Mouse (Mus musculus): ENCODE measurements around the gene Smarcal1. TPM values are rescaled to one million over a fixed set of nuclear protein-coding genes. Genes with fewer than 3 reads are reported as not detected.

Gene Smarcal1
- polyA plus RNA-seq, 1 experiment from 2014 or later = 7.3 TPM

DNA sequence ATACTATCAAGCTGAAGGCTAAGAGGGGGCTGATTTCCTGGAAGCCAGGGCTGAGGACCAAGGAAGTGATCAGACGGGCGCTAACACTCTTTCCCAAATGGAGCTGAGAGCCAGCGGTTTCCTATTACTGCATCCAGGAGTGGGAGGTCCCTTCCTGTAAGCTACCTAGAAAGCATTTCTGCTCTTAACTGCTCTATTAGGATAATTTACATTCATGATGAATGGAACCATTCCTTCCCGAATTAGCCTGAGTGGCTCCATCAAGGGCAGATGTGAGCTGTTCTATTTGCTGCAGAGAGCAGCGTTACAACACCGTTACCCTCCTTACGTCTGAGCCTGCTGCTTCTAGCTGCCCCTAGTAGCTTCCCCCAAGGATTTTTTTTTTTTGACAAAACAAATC lies 9.0 kb upstream of the Smarcal1 start:
- Histone ChIP-seq H3K9ac (ENCODE audit: low read length) (no peak overlapping the region), H3K4me2 (replicated peaks; ENCODE audit: low read depth) (no peak overlapping the region), H3K4me3 (ENCODE audit: low read depth, low read length) (no peak overlapping the region), H3K9me3 (ENCODE audit: control insufficient read depth, low read length) (no peaks in the 10 kb centered on the region), H3K27ac (replicated peaks) (no peak overlapping the region), H3K4me1 (replicated peaks; ENCODE audit: control insufficient read depth, insufficient read depth) (no peaks in the 10 kb centered on the region), H3K36me3 (ENCODE audit: control insufficient read depth, insufficient read depth, low read length) (no peaks in the 10 kb centered on the region), H3K27me3 (ENCODE audit: control insufficient read depth, insufficient read depth, low read length) (no peaks in the 10 kb centered on the region)
- 52% methylated on average over 7 of the region's 7 CpGs for WGBS
- ATAC-seq (ENCODE audit: low FRiP score, low TSS enrichment) = no peak
- no peak for DNase-seq (ENCODE audit: low spot score)
- TF ChIP-seq EP300 (optimal IDR thresholded peaks at IDR 0.05) (no peak), CTCF (IDR thresholded peaks at IDR 0.05; ENCODE audit: low read depth) (no peak)

DNA sequence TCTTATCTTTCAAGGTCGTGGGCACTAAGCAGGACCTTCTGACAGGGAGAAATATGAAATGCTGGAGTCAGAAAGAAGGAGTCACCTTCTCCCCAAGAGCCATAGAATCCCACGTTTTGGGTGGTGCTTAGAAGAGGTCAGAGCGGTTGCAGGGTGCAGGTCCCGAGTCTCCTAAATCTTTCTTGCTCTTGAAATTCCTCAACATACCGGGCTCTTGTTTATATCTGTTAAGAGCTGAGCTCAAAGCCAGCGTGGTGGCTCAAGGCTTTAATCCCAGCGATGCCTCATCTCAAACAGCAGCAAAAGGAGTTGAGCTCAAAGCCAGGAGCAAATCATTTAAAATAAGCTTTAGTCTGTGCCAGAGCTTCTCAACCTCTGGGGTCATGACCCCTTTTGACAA lies 8.4 kb upstream of the Smarcal1 start:
- no peak for TF ChIP-seq EP300 (optimal IDR thresholded peaks at IDR 0.05)
- TF ChIP-seq CTCF (IDR thresholded peaks at IDR 0.05; ENCODE audit: low read depth) = no peak
- H3K36me3 ChIP-seq (ENCODE audit: control insufficient read depth, insufficient read depth, low read length) = no peaks in the 10 kb centered on the region
- no peaks in the 10 kb centered on the region for H3K4me1 ChIP-seq (replicated peaks; ENCODE audit: control insufficient read depth, insufficient read depth)
- no peaks in the 10 kb centered on the region for H3K27me3 ChIP-seq (ENCODE audit: control insufficient read depth, insufficient read depth, low read length)
- no peak for DNase-seq (ENCODE audit: low spot score)
- WGBS = 32% methylated on average over 7 of the region's 7 CpGs
- ATAC-seq (ENCODE audit: low FRiP score, low TSS enrichment) = no peak
- no peak overlapping the region for H3K9ac ChIP-seq (ENCODE audit: low read length)
- no peak overlapping the region for H3K4me2 ChIP-seq (replicated peaks; ENCODE audit: low read depth)
- H3K4me3 ChIP-seq (ENCODE audit: low read depth, low read length) = no peak overlapping the region
- H3K9me3 ChIP-seq (ENCODE audit: control insufficient read depth, low read length) = no peaks in the 10 kb centered on the region
- H3K27ac ChIP-seq (replicated peaks) = no peak overlapping the region

DNA sequence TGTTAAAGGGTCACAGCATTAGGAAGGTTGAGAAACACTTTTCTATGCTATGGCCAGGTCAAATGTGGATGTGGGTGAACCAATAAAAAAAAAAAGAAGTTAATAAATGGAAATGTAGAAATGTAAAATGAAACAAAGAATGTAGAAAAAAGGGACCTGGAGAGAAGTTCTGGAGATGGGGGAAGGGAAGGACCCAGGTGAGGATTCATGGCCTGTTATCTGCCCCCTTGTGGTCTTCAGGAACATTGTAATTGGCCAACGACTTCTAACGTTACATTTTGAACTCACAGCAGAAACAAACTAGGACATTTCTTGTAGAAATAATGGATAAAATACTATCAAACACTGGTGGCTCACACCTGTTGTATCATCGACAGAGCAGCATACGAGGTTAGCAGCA lies 7.9 kb upstream of the Smarcal1 start:
- DNase-seq (ENCODE audit: low spot score) (no peak), ATAC-seq (ENCODE audit: low FRiP score, low TSS enrichment) (no peak)
- H3K4me1 ChIP-seq (replicated peaks; ENCODE audit: control insufficient read depth, insufficient read depth) = no peaks in the 10 kb centered on the region
- 52% methylated on average over 4 of the region's 4 CpGs for WGBS
- TF ChIP-seq EP300 (optimal IDR thresholded peaks at IDR 0.05) = no peak
- peak; percentile 64 for TF ChIP-seq CTCF (IDR thresholded peaks at IDR 0.05; ENCODE audit: low read depth)
- H3K4me3 ChIP-seq (ENCODE audit: low read depth, low read length) = no peak overlapping the region
- H3K27me3 ChIP-seq (ENCODE audit: control insufficient read depth, insufficient read depth, low read length) = no peaks in the 10 kb centered on the region
- H3K9ac ChIP-seq (ENCODE audit: low read length) = no peak overlapping the region
- H3K9me3 ChIP-seq (ENCODE audit: control insufficient read depth, low read length) = no peaks in the 10 kb centered on the region
- H3K27ac ChIP-seq (replicated peaks) = no peak overlapping the region
- no peaks in the 10 kb centered on the region for H3K36me3 ChIP-seq (ENCODE audit: control insufficient read depth, insufficient read depth, low read length)
- H3K4me2 ChIP-seq (replicated peaks; ENCODE audit: low read depth) = no peak overlapping the region

DNA sequence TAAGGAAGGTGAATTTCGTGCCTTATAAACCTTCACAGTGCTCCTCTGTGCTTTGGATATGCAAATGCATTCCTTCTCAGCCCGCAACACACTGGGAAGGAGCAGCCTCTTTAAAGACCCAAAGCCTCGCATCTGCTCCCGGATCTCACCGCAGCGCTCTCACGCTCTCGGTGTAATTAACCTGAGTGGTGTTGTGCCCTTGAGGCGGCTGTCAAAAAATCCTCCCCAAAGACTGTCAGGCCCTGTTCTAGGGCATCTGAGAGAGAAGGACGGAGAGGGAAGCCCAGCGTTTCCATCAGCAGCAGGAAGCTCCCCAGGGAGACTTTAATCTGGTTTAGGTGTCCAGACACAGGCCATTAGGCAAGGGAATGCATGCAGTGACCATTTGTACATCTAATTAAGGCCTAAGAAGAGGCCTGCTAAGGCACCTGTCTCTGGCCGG lies 5.5 kb upstream of the Smarcal1 start:
- ATAC-seq (ENCODE audit: low FRiP score, low TSS enrichment) (no peak), DNase-seq (ENCODE audit: low spot score) (no peak)
- 20% methylated on average over 12 of the region's 12 CpGs for WGBS
- Histone ChIP-seq H3K27me3 (ENCODE audit: control insufficient read depth, insufficient read depth, low read length) (no peaks in the 10 kb centered on the region), H3K4me3 (ENCODE audit: low read depth, low read length) (no peak overlapping the region), H3K27ac (replicated peaks) (no peak overlapping the region), H3K36me3 (ENCODE audit: control insufficient read depth, insufficient read depth, low read length) (no peaks in the 10 kb centered on the region), H3K4me2 (replicated peaks; ENCODE audit: low read depth) (no peak overlapping the region), H3K4me1 (replicated peaks; ENCODE audit: control insufficient read depth, insufficient read depth) (no peaks in the 10 kb centered on the region), H3K9ac (ENCODE audit: low read length) (no peak overlapping the region), H3K9me3 (ENCODE audit: control insufficient read depth, low read length) (no peaks in the 10 kb centered on the region)
- no peak for TF ChIP-seq CTCF (IDR thresholded peaks at IDR 0.05; ENCODE audit: low read depth)
- no peak for TF ChIP-seq EP300 (optimal IDR thresholded peaks at IDR 0.05)

DNA sequence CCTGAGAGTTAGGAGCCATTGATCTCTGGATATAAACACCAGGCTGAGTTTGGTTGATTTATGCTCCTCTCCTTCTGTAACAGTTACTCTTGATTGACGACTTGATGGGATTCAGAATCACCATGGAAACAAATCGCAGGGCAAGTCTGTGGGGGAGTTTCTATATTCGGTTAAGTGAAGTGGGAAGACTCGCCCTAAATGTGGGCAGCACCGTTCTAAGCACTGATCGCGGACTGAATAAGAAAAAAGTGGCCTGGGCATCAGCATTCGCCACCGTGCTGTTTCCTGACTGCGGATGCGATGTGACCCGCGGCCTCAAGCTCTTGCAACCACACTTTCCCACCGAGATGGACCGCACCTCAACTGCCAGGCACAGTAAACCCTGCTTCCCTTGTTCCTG lies 4.7 kb upstream of the Smarcal1 start:
- Histone ChIP-seq H3K9ac (ENCODE audit: low read length) (no peak overlapping the region), H3K36me3 (ENCODE audit: control insufficient read depth, insufficient read depth, low read length) (no peaks in the 10 kb centered on the region), H3K27me3 (ENCODE audit: control insufficient read depth, insufficient read depth, low read length) (no peaks in the 10 kb centered on the region), H3K4me3 (ENCODE audit: low read depth, low read length) (no peak overlapping the region), H3K27ac (replicated peaks) (no peak overlapping the region), H3K9me3 (ENCODE audit: control insufficient read depth, low read length) (no peaks in the 10 kb centered on the region), H3K4me1 (replicated peaks; ENCODE audit: control insufficient read depth, insufficient read depth) (no peaks in the 10 kb centered on the region), H3K4me2 (replicated peaks; ENCODE audit: low read depth) (no peak overlapping the region)
- DNase-seq (ENCODE audit: low spot score) = no peak
- WGBS = 47% methylated on average over 15 of the region's 15 CpGs
- TF ChIP-seq CTCF (IDR thresholded peaks at IDR 0.05; ENCODE audit: low read depth) = no peak
- TF ChIP-seq EP300 (optimal IDR thresholded peaks at IDR 0.05) = no peak
- no peak for ATAC-seq (ENCODE audit: low FRiP score, low TSS enrichment)

DNA sequence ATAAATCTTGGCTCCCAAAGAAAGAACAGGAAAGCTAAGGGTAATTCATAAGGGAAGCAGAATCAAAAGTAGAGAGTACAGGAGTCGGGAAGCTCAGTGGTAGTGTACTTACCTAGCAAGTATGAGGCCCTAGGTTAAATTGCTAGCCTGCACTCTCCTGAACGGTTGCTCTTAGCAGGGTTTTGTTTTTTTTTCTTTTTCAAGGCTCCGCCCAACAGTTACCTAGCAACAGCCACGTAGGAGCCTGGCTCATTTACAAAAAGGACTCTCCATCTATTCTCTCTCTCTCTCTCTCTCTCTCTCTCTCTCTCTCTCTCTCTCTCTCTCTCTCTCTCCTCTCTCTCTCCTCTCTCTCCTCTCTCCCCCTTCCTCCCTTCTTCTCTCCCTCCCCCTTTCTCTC lies 4.2 kb upstream of the Smarcal1 start:
- WGBS = 30% methylated on average over 4 of the region's 4 CpGs

More for the DNA sequence above, 4.2 kb upstream of the Smarcal1 start:
- no peak overlapping the region for H3K9ac ChIP-seq (ENCODE audit: low read length)
- DNase-seq (ENCODE audit: low spot score) = no peak
- H3K27me3 ChIP-seq (ENCODE audit: control insufficient read depth, insufficient read depth, low read length) = no peaks in the 10 kb centered on the region
- TF ChIP-seq CTCF (IDR thresholded peaks at IDR 0.05; ENCODE audit: low read depth) (no peak), EP300 (optimal IDR thresholded peaks at IDR 0.05) (no peak)
- ATAC-seq (ENCODE audit: low FRiP score, low TSS enrichment) = no peak
- no peaks in the 10 kb centered on the region for H3K9me3 ChIP-seq (ENCODE audit: control insufficient read depth, low read length)
- H3K36me3 ChIP-seq (ENCODE audit: control insufficient read depth, insufficient read depth, low read length) = no peaks in the 10 kb centered on the region
- no peak overlapping the region for H3K4me2 ChIP-seq (replicated peaks; ENCODE audit: low read depth)
- H3K4me1 ChIP-seq (replicated peaks; ENCODE audit: control insufficient read depth, insufficient read depth) = no peaks in the 10 kb centered on the region
- H3K27ac ChIP-seq (replicated peaks) = no peak overlapping the region
- H3K4me3 ChIP-seq (ENCODE audit: low read depth, low read length) = no peak overlapping the region

All from stomach, postnatal 0 days (tissue).